Mouse (Mus musculus) naive thymus-derived CD4-positive, alpha-beta T cell, adult 2 months (primary cell): Measurements from ENCODE around the gene Magee1.
"Not testable (repeated sequence)": the region's sequence is repeated elsewhere in the genome, so short reads cannot be mapped to it uniquely, and the experiment has no call there.

Source experiments
- DNase-seq: peaks from one replicate; pipeline ENCODE4 v3.0.0-alpha.2; 2011; ENCODE audit warnings: low read depth

The Magee1 gene

DNA sequence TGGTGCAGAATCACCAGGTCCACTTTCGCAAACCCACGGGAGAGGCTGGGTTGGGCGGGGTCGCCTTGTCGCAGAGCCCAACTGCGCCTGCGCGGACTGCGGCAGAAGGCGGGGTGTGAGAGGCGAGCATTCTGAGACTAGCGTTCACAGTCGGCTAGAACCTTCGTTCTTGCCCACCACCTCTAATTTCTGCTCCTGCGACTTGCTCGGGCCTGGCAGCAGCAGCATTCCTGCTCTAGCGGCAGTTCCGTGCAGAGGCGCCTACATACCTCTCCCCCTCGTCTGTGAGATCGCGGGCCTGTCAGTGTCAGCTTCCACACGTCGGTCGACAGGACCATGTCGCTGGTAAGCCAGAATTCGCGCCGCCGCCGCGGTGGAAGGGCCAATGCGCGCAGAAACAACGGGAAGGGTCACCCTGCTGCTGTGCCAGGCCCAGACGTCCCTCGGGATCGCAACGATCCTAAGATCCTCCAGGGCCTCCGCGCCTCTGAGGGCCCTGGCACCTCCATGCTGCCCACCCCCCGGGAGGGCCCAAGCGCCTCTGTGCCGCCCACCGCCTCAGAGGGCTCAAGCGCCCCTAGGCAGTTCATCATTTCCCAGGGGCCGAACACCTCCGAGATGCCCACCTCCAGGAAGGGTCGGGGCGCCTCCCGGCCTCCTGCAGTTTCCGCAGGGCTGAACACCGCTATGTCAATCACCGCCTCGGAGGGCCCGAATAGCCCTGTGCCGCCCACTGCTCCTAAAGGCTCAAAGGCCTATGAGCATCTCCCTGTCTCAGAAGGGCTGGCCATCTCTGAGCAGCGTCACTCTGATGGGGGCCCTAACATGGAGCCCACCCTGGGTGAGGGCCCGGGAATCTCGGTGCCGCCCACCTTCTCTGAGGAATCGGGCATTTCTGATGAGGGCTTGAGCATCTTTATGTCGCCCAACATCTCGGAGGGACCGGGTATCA lies at the start of gene Magee1:
Magee1 (plus strand) TSS at position 104 of the 952 bp plus-strand sequence.
- DNase-seq, result peak; percentile 75

- DNase-seq, result no peak
These were observed 41.0 kb upstream of the Magee1 start for GRCm38 (mm10) chrX:105079151-105079550.

- DNase-seq, result peak; percentile 93
These were observed 40.5 kb upstream of the Magee1 start, which contains the start of gene Pbdc1 for GRCm38 (mm10) chrX:105079615-105080092. Gene Pbdc1, plus strand, starts transcription at chrX:105079756.

DNA sequence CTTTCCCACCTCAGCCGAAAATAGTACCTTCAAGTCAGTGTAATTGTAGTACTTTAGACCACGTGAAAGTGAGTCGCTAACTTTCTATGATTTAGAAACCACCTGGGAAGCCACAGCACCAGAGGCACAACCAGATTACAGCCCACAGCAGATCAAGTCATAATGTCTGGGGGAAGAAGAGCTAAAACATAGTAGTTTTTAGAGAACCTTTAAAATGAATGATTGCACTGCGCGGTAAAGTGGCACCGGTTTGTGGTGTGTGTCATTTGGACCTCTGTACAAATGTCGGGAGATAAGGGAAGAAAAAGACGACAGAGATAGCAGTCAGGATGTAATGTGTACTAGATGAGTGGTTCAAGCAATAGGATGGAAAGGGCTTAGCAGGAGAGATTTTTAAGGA lies 40.1 kb upstream of the Magee1 start:
- DNase-seq, result no peak

DNA sequence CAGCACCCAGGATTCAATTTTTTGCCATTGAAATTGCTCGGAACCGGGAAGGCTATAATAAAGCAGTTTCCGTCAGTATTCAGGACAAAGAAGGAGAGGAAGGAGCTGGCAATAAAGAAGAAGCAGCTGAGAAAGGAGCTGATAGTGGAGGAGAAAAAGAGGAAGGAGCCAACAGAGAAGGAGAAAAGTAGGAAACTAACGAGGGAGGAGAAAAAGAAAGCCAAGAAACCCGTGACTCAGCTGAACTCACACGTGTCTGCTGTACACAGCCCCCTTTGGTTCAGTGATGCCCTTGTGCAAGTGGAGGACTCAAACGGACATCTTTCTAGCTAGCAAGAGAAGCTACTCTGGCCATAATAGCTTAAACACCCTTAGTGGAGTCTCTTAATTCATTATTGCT lies 37.2 kb upstream of the Magee1 start:
- DNase-seq, result not testable (repeated sequence)

DNA sequence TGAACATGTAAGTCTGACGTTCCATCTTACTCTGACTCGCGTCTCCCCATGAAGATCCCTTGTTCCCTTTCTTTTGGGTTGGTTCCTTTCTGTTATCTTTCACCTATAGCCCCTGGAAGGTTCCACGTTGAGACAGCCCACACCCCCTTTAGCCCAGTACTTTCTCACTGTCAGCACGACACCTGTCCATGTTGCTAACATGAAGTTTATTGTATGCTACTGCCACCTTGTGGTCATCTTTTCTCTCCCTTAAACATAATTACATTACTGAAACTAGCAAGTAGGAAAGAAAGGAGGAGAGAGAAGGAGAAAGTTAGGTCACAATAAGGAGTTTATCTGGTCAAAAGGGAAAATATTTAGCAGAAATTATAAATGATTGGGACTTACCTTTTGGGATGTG lies 16.0 kb upstream of the Magee1 start:
- DNase-seq, result peak; percentile 63

GRCm38 (mm10) chrX:105114994-105115393 lies 5.2 kb upstream of the Magee1 start:
- no peak for DNase-seq

GRCm38 (mm10) chrX:105121227-105121865 lies 1.2 kb downstream of the Magee1 start:
- DNase-seq, result peak; percentile 77

- DNase-seq, result peak; percentile 4
These were observed 4.7 kb downstream of the Magee1 start for GRCm38 (mm10) chrX:105124903-105125302.

- no peak for DNase-seq
These were observed 31.8 kb downstream of the Magee1 start for GRCm38 (mm10) chrX:105151872-105152461.

DNA sequence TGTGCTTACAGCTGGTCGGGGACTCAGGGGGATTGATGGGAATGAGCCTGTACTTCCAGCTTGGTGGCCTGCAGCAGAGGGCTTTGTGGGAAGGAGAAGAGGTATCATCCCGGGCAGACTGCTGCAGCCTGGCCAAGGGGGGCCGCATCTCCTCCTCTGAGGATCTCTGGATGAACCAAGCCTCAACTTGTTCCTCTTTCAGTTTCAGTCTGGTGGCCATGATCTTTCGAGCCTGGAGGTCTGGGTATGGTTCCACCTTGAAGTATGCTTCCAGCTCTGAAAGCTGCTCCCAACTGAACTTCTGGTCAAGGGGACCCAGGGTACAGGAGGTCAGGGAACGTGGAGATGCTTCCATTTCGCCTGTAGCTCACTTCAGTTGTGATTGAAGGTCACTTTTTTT lies 44.8 kb downstream of the Magee1 start:
- DNase-seq, result not testable (repeated sequence)

DNA sequence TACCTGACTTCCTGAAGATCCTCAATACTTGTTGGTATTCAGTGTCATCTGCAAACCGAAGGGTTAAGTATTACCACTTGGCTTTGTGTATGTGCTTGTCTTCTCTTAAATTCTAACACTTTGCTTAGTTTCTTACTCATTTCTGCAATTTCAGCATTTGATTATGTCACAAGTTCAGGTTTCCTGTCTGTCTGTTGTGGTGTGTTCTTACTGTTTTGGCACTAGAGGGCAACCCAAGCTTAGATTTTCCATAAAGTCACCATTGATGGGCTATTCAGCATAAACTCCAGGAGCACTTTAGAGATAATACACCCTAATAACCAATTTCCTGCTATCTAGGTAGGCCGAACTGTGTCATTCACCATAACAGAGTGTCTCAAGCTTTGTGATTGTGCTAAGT lies 47.0 kb downstream of the Magee1 start:
- DNase-seq, result peak; percentile 0
